Mouse (Mus musculus) frontal cortex, adult (tissue): ENCODE measurements around the gene Rplp1.

Experiments
- ATAC-seq: cut with Nextera tagmentation; 2 replicates; pipeline ENCODE4 v1.9.2; 2017; ENCODE audit warnings: mild to moderate bottlenecking, moderate library complexity, mixed read lengths; ENCODE audit not compliant: low TSS enrichment

Rplp1 gene

GRCm38 (mm10) chr9:61914203-61914916 lies at the start of gene Rplp1:
Rplp1 (minus strand) TSS chr9:61914542.
- peak; percentile 99 for ATAC-seq

GRCm38 (mm10) chr9:61963356-61963755 lies 49.0 kb upstream of the Rplp1 start:
- no peak for ATAC-seq

DNA sequence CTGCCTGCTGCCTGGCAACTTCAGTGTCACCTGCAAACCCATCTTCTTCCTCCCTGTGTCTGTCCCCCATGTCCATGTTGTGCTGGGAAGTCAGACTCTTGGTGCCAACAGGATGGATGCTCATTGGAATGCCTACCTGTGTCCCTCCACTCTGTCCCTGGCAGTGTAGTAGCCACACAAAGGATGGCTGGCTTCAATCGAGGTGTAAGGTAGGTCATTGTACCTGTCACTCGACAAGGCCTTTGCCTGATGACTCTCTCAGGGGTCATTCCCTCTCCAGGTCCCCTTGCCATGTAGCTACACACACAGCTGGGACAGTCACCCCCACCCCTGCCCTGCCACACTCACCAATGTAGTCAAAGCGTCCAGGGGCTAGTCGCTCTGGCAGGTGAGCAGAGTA lies 46.8 kb upstream of the Rplp1 start:
- no peak for ATAC-seq

DNA sequence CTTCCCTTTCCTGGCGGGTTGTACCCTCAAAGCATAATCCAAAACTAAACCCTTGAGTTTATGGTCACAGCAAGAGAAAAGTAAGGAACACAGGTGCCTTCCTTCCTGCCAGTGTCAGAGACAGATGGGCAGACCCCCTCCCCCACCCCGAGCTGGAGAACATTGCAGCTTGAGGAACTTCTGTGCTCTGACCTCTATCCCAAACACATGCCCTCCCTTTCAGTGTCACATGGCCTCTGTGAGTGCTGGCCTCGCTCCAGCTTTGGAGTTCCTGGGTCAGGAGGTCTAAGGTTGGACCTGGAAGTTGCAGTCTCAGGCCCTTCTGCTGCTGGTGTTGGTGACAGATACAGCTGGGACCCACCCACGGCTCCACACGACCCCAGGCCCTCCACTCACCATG lies 46.4 kb upstream of the Rplp1 start:
- ATAC-seq: no peak

DNA sequence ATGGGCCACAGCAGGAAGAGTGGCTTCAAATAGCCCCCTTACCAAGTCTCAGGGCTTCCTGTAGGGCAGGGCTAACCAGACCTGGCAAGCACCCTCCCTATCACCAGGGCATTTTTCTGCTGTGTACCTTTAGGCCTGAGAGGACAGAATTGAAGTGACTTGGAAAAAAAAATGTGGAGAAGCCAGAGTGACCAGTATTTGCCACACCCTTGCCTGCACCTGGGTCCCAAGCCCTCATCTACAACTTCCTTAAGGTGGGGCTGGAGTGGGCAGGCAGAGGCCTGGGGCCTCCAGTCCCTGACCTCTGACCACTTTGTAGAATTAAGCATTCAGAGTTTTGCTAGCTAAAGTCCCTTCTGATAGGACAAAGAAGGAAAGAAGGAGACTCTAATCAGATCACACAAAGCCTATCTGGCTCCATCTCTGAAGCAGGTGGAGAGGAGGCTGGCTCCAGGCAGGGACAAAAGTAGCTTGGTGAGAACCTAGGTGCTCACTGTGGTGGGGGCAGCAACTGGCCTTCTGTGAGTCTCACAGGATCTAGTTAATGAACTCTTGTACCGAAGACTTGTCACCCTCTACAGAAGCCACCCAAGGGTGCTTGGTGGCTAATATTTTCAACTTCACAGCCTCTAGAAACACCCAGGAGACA lies 45.7 kb upstream of the Rplp1 start:
- no peak for ATAC-seq

GRCm38 (mm10) chr9:61954707-61955106 lies 40.4 kb upstream of the Rplp1 start:
- ATAC-seq: no peak

DNA sequence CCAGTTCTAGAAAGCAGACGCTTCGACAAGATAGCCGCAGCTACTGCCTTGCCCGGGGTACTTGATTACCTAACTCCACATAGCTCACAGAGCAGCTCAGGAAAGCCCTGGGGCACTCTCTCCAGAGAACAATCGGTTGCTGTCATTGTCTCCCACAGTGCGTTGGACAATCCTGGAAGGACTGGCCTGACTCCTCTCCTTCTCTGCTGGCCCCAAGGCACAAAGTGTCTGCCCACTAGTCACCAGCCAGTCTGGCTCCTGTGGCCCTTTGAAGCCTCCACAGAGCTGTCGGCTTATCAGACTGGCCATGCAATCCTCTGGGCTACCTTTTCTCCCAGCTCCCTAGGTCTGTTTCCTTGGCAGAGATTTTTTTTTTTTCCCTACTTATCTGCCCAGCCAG lies 37.9 kb upstream of the Rplp1 start:
- no peak for ATAC-seq

DNA sequence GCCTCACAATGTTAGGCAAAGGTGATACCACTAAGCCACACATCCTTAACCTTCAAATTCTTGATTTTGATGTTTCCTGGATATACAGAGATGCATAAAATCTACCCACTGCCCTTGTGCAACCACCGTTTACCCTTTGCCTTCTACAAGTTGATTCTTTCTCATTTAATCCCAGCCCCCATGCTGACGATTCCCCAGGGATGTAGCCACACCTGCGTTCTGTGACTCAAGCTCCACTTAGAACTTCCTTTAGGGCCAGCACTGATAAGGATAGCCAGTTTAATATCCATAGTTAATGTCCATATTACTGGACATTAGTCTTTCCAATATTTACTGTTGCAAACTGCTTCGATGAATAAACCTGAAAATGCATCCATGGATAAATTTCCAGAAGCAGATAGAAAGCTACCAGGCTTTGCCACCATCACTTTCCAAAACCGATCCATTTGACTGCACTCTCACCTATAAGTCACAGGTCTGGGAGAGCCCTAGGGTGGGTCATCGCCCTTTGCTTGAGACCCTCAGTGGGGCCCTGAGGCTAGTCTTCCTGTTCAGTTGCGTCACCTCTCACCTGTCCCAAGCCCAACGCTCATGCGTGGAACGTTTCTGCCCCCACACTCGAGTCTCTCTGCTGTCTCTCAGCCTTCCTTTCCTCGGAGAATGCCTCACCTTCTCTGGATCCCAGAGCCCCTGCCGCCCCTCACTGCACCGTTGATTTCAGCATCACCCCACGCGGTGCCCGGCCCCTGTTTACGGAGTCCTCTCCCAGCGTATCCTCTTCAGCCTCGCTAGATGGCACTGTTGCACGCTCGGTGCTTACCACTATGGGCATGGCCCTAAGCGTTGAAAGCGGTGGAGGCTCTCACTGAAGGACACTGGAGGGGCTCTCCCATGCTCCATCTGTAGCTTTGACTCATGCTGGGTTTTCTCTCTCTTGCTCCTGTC lies 33.3 kb upstream of the Rplp1 start:
- peak; percentile 92 for ATAC-seq

GRCm38 (mm10) chr9:61946623-61947401 lies 32.5 kb upstream of the Rplp1 start, which contains the start of gene Kif23:
Kif23 (minus strand) TSS chr9:61946774.
- ATAC-seq: peak; percentile 95

- ATAC-seq: peak; percentile 39; the same call in 1 of the 2 replicates
These were observed 31.8 kb upstream of the Rplp1 start for GRCm38 (mm10) chr9:61945973-61946611.

DNA sequence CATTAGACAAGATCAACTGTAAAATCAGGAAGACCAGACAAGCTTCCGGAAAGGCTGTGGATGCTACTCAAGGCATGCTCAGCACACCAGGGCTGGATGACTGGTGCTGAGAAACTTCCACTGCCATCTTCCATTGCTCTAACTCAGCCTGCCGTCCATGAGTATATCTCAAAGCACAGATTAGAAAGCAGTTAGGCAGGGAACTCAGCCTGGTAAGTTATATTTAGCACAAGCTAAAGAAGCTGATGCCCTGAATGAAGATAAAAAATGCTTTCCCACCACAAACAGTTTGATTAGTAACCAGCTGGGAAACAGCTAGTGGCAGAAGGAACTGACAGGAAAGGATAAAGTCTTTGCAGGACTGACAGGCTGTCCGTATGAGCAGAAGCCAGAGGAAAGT lies 26.7 kb upstream of the Rplp1 start:
- no peak for ATAC-seq

DNA sequence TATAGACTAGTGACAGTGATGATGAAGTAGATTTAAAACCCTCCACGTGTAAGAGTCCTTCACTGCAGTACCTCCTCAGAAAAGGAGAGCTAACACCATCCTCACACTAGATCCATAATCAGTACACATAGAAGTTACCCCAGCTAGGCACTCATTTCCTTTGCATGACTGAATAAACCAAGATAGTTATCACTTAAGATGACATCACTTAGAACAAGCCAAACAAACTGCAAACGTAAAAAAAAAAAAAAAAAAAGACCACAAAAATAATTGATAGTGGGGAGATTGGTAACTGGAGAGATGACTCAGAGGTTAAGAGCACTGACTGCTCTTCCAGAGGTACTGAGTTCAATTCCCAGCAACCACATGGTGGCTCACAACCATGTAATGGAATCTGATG lies 19.0 kb upstream of the Rplp1 start:
- ATAC-seq: no peak

DNA sequence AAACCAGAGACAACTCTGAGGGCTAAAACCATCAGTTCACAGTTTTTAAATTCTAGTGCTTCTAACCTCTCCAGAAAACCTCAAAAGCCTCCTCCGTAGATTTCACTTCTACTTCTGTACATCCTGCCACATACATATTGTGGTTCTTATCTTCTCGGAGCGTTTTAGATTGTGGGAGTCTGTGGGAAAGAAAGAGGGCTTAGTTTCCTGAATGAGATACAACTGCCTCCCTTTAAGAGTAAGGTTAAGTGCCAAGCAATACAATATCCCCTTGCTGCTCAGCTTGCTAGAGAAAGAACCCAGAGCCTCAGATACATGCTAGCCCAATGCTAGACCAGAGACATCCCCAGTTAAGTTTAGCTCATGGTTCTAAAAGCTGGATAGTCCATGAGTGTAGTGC lies 17.7 kb upstream of the Rplp1 start:
- no peak for ATAC-seq

DNA sequence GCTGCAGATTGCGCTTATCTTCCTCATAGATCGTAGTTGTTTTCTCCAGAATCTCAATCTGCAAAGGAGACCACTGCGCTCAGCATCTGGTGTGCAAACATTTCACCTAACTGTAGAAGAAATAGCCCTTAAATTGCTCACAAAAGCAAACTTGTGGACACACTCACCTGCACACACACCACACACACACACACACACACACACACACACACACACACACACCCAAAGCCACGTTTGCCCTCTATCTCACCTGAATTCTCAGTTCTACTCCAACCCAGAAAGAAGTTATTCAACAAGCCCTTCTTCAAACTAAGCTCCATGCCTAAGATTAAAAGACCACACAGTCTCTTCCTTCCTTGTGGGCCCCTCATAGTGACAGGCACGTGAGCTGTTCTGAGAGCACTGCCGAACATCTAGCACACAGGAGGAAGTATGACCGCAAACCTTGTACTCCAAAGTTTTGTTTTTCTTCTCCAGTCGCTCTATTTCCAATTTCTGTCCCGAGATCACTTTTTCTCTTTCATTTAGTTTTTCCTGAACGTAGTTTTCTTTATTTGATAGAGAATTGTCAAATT lies 10.8 kb upstream of the Rplp1 start:
- no peak for ATAC-seq

DNA sequence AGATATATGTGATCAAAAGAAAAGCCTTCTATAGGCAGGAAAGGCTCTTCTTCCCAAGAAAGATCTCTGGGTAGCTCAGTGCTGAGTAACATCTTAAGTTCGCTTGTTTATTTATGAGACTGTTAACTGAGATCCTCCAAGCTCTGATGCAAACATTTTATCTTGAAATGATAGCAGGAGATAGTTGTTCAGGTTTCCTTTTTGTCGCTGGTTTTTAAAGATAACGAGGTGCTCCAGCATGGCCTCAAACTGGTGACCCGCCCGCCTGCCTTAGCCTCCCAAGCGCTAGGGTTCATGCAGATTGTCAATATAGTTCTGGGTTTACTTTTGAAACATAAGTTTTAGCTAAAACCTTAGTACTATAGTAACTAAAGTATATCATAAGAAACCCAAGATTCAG lies 6.0 kb upstream of the Rplp1 start:
- no peak for ATAC-seq

- ATAC-seq: no peak
These were observed 5.1 kb upstream of the Rplp1 start for GRCm38 (mm10) chr9:61919464-61919863.

GRCm38 (mm10) chr9:61917436-61917835 lies 3.1 kb upstream of the Rplp1 start:
- no peak for ATAC-seq

- no peak for ATAC-seq
These were observed 2.6 kb upstream of the Rplp1 start for GRCm38 (mm10) chr9:61916986-61917385.

DNA sequence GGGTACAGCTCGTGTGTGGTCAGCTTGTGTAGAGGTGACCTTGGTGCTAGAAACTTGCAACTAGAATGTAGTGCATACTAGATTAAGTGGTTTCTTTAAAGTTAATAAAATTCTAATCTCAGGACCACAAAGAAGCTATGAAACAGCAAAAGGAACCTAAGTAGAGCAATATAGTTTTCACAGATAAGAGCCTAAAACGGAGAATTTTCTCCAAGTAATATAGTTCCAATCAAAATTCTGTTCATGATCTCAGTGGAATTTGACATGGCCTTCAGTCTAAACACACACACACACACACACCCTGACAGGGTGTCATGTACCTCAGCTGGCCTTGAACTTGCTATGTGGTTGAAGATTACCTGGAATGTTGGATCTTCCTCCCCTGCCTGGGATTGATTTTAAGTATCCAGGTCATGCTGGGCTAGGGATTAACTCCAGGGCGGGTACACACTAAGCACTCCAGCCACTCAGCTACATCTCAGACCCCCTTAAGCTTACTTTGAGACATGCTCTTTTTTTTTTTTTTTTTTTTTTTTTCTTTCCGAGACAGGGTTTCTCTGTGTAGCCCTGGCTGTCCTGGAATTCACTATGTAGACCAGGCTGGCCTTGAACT lies 1.2 kb upstream of the Rplp1 start:
- ATAC-seq: no peak

DNA sequence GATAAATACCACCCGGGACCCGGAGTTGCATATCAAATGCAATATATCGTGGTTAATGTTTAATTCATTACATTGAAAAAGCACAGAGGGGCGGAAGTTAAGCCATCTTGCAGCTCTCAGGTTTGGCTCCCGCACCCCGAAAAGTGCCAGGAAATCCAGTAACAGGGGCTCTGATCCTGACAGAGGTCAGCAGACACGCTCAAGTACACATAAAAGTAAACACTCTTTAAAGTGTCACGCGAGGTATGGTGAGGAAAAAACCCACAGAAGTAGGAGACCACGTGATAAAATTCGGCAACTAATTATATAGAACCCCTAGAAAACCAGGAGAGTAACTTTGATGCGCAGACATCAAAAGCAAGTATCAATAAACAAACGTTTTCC lies 567 bp upstream of the Rplp1 start:
- ATAC-seq: no peak
